Mouse (Mus musculus): Measurements from ENCODE around the gene 7530416G11Rik. TPM values are rescaled to one million over a fixed set of nuclear protein-coding genes. Genes with fewer than 3 reads are reported as not detected.

7530416G11Rik gene
- polyA plus RNA-seq, 1 experiment from 2014 or later, result not detected

DNA sequence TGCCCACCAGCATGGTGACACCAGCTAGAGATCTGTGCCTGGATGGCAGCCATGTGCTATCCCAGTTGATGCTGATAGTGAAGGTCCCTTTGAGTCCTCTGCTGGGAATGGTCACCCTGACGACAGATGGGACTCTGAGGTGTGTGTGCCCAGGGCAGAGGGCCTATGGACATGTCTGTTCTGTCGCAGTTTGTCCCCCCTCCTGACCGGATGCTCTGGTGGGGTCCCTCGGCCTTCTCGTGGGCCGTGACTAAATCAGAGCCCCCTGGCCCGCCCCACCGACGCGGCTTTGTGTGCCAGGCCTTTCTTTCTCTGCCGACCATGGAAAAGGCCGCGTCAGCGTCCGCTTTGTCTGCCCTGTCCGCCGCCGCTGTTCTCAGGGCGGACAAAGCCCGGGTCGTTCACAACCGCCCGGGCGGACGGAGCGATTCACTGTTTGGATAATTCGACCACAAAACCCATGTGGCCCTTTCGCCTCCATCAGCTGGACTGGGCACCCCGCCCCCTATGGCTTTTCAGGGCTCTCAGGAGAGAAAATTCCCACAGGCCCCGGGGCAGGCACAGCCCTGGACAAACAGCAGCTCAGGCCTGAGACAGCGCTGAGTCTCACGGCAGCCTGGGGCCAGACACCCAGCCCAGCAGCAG lies 4.5 kb upstream of the 7530416G11Rik start:
- Histone ChIP-seq H3K36me3 (ENCODE audit: poor library complexity, severe bottlenecking) (no peaks in the 10 kb centered on the region), H3K4me1 (peaks cover 35% of the 10 kb centered on the region), H3K9me3 (replicated peaks) (no peaks in the 10 kb centered on the region), H3K27ac (peak overlapping the region; percentile 75), H3K27me3 (no peaks in the 10 kb centered on the region), H3K4me3 (no peak overlapping the region), H3K4me2 (peak overlapping the region; percentile 6; the same call in 1 of the 2 replicates), H3K9ac (0 out of 2 replicates have a peak overlapping the region, but pooled peaks have one; percentile 27)
- ATAC-seq, result peak; percentile 31; the same call in 1 of the 2 replicates
- WGBS, result 7% methylated on average over 32 of the region's 32 CpGs

DNA sequence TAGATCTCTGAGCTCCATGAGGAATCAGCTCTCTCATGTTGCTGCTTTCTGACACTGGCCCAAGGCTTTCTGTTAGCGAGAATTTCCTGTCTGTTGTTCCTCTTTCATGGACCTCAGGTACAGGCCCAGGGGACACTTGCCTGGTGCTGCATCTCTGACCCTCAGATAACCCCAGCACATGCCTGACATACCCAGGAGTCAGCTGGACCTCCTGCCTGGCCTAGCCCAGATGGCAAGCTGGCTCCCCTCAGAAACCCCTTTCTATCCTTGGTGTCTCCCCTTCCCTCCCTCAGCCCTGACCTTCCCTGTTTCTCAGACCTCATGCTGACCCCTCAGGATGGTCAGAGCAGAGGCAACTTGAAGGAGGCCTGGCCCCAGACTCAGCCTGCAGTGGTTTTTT lies 3.7 kb upstream of the 7530416G11Rik start:
- Histone ChIP-seq H3K27me3 (no peaks in the 10 kb centered on the region), H3K4me2 (no peak overlapping the region), H3K36me3 (ENCODE audit: poor library complexity, severe bottlenecking) (no peaks in the 10 kb centered on the region), H3K9ac (no peak overlapping the region), H3K4me1 (peaks cover 35% of the 10 kb centered on the region), H3K27ac (peak overlapping the region; percentile 75; the same call in 1 of the 2 replicates), H3K4me3 (no peak overlapping the region), H3K9me3 (replicated peaks) (no peaks in the 10 kb centered on the region)
- no peak for ATAC-seq
- WGBS, result 58% methylated on average over 1 of the region's 1 CpGs

DNA sequence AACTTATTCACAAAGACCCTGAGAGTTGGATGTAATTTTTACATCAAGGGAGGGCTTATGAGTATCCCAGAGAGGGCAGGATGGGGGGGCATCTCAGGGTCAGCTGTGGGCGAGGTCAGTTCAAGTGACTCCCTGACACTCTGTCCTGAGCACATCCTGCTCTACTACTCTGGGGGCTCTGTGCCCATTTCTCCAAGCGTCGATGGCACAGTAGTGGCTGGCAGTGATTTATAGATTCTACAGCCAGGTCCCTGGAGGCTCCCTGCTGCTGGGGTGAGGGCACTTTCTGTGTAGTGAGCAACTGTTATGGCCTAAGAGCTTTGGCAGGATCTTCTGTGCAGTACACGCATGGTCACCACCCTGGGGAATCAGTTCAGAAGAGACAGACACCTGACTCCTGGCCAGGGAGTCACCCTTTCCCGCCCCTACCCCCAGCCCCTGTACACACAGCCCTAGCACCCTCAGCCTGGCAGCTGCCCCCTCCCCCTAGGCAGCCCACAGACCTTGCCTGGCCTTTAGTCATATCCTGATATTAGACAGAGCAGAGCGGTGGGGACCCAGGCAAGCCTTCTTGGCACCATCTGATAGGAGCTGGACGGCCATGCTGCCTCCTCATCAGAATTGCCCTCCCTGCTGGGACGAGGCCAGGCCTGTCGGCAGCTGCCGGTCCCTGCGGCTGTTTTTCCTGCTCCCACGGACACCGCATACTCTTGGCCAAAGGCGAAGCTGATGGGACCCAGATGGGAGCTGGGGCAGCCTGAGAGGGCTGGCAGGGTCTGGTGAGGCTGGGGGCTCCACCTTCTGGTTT lies 2.3 kb upstream of the 7530416G11Rik start:
- Histone ChIP-seq H3K36me3 (ENCODE audit: poor library complexity, severe bottlenecking) (no peaks in the 10 kb centered on the region), H3K27me3 (no peaks in the 10 kb centered on the region), H3K4me2 (no peak overlapping the region), H3K9me3 (replicated peaks) (no peaks in the 10 kb centered on the region), H3K4me3 (no peak overlapping the region), H3K27ac (peak overlapping the region; percentile 44; the same call in 1 of the 2 replicates), H3K4me1 (peaks cover 36% of the 10 kb centered on the region), H3K9ac (no peak overlapping the region)
- peak; percentile 60 for ATAC-seq
- WGBS, result 63% methylated on average over 14 of the region's 14 CpGs

DNA sequence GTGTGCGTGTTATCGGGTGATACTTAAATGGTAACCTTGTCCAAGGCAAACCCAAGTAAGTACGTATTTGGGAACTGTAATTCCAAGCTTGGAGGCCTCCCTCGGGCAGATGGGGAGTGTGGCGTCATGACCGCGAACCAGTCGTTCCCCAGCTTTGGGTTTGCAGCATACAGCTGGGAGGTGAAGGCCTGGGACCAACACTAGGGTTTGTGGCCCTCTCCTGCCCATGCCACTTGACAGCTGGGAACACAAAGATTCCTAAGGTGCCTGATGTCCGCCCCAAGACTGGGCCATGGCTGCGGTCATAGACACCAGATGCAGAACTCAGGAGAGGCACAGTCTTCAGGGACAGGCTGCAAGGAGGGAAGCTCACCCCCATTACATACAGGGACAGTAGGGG lies 2.8 kb downstream of the 7530416G11Rik start:
- no peak overlapping the region for H3K27ac ChIP-seq
- H3K4me1 ChIP-seq, result peaks cover 39% of the 10 kb centered on the region
- no peak overlapping the region for H3K4me3 ChIP-seq
- no peak for ATAC-seq
- H3K9me3 ChIP-seq (replicated peaks), result no peaks in the 10 kb centered on the region
- no peaks in the 10 kb centered on the region for H3K36me3 ChIP-seq (ENCODE audit: poor library complexity, severe bottlenecking)
- no peak overlapping the region for H3K4me2 ChIP-seq
- H3K27me3 ChIP-seq, result no peaks in the 10 kb centered on the region
- no peak overlapping the region for H3K9ac ChIP-seq
- WGBS, result 81% methylated on average over 10 of the region's 10 CpGs

DNA sequence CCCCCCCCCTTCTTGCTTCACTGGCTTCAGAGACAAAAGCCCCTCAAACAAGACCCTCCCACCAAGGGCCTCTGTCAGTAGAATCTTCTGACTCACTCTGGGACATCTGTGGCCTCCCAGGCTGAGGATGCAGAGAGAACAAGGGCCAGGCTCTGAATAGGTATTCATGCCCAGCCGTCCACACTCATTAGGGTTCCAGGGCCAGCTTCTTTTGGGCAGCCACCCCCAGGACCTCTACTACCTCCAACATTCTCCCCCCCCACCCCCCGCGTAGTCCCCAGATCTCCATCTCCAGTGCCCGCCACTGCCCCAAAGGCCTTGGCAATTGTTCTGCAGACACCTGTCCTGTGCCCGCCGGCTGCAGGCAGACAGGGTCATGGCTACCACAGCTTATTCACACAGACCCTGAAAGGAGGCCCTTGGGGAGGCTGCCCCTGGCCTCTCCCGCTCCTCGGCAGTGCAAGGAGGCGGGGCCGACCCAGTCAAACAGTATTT lies 5.0 kb downstream of the 7530416G11Rik start:
- peaks cover 58% of the 10 kb centered on the region for H3K4me1 ChIP-seq
- 2% methylated on average over 10 of the region's 10 CpGs for WGBS
- ATAC-seq, result peak; percentile 63

DNA sequence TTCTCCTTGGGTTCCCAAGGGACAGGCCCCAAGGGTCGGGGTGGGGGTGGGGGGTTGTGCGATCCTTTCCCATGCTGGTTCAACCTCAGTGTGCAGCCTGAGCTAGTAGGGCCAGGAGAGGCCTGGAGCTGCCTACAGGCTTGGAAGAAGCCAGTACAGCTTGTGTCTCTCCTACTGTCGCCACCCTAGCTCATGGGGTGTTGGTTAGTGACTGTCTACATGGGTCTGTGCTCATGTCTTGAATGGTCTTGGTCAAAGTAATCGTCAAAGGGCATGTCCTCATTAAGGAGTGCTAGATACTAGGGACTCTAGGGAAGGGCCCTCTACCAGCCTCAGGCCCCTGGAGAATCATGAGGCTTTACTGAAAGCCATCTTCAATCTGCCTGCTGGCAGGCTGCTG lies 5.5 kb downstream of the 7530416G11Rik start:
- no peak overlapping the region for H3K4me2 ChIP-seq
- H3K4me1 ChIP-seq, result peaks cover 58% of the 10 kb centered on the region
- H3K27me3 ChIP-seq, result no peaks in the 10 kb centered on the region
- ATAC-seq, result no peak; the same call in 1 of the 2 replicates
- no peak overlapping the region for H3K4me3 ChIP-seq
- 66% methylated on average over 4 of the region's 4 CpGs for WGBS
- H3K9ac ChIP-seq, result no peak overlapping the region
- H3K9me3 ChIP-seq (replicated peaks), result no peaks in the 10 kb centered on the region
- no peaks in the 10 kb centered on the region for H3K36me3 ChIP-seq (ENCODE audit: poor library complexity, severe bottlenecking)
- H3K27ac ChIP-seq, result peak overlapping the region; percentile 72

More for the DNA sequence above, 5.0 kb downstream of the 7530416G11Rik start:
- Histone ChIP-seq H3K4me3 (no peak overlapping the region), H3K36me3 (ENCODE audit: poor library complexity, severe bottlenecking) (no peaks in the 10 kb centered on the region), H3K4me2 (peak overlapping the region; percentile 27), H3K9me3 (replicated peaks) (no peaks in the 10 kb centered on the region), H3K27me3 (no peaks in the 10 kb centered on the region), H3K27ac (peak overlapping the region; percentile 72), H3K9ac (no peak overlapping the region)

DNA sequence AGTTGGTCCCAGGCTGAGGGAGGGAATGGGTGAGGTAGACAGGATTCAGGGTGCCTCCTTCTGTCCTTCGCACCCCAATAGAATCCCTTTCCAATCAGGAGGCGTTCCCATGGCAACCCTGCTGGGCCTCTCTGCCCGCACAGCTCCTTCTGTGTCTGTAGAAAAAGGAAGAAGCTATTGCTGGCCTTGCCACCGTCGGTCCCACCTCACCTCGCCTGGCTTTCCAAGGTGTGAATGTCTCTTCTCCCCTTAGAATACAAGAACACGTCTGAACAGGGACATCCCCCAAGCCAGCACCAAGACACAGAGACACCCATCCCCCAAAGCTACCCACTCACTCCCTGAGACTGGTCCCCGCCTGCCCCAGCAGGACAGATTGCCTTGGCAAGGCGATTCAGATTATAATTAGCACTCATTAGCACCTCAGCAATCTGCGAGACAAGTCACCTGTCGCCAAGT lies 8.8 kb downstream of the 7530416G11Rik start:
- WGBS, result 3% methylated on average over 11 of the region's 11 CpGs
- ATAC-seq, result peak; percentile 91
- H3K4me3 ChIP-seq, result no peak overlapping the region
- H3K9ac ChIP-seq, result no peak overlapping the region
- peaks cover 74% of the 10 kb centered on the region for H3K4me1 ChIP-seq
- H3K27me3 ChIP-seq, result no peaks in the 10 kb centered on the region
- H3K9me3 ChIP-seq (replicated peaks), result no peaks in the 10 kb centered on the region
- H3K27ac ChIP-seq, result peak overlapping the region; percentile 91
- H3K4me2 ChIP-seq, result peak overlapping the region; percentile 21
- H3K36me3 ChIP-seq (ENCODE audit: poor library complexity, severe bottlenecking), result no peaks in the 10 kb centered on the region

DNA sequence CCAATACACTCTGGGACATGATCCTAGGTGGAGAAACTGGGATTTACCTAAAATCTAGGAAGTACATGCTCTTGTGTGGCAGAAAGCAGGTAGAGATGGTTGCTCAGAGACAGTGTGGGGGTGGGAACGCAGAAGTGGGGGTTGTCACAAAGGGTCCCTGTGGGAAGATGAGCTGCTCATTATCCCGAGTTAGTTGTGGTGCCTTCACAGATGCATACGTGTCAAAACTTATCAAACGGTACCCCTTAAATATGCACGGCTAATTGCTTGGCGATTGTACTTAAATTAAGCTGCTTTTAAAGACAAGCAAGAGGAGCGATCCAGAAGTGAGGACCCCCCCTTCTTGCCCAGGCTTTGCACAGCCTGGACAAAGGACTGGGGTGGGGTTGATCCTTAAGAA lies 13.3 kb downstream of the 7530416G11Rik start:
- peak overlapping the region; percentile 21 for H3K4me2 ChIP-seq
- no peaks in the 10 kb centered on the region for H3K9me3 ChIP-seq (replicated peaks)
- WGBS, result 35% methylated on average over 7 of the region's 7 CpGs
- no peaks in the 10 kb centered on the region for H3K27me3 ChIP-seq
- peak; percentile 46 for ATAC-seq
- H3K27ac ChIP-seq, result peak overlapping the region; percentile 88
- peaks cover 52% of the 10 kb centered on the region for H3K4me1 ChIP-seq
- no peak overlapping the region for H3K4me3 ChIP-seq
- H3K36me3 ChIP-seq (ENCODE audit: poor library complexity, severe bottlenecking), result no peaks in the 10 kb centered on the region
- no peak overlapping the region; the same call in 1 of the 2 replicates for H3K9ac ChIP-seq

DNA sequence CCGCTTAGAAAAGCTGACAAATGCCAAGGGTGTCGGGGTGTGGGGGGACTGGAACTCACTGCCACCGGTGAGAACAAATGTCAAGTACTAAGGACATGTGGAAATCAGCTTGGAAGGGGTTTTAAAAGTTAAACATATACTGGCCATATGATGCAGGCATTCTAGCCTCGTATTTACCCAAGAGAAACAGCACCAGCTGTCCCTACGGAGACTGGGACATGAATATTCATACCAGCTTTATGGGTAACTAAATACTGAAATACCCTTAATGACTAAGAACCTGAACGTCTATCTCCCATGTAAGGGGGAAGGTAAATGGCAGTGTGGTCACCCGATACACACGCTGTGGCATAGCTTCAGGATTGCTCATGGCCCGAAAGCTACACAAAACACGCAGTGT lies 14.1 kb downstream of the 7530416G11Rik start:
- peaks cover 43% of the 10 kb centered on the region for H3K4me1 ChIP-seq

DNA sequence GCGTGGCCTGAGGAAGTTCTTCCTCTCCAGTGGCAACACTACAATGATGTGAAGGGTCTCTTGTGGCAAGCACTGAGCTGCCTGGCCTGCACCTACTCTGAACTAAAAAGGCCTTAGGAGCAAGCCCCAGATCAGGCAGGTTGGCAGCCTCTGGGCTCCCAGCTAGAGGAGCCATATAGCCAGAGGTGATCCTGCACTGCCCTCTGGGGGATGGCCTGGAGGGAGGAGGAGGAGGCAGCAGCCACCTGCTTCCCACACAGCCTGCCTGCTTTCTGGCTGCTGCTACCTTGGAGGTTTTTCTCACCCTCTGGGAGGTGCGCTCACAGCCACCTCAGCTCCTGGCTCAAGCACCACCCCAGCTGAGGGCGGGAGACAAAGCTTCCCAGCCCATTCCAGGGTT lies 22.4 kb downstream of the 7530416G11Rik start:
- 29% methylated on average over 3 of the region's 3 CpGs for WGBS
- H3K4me2 ChIP-seq, result no peak overlapping the region
- no peak; the same call in 1 of the 2 replicates for ATAC-seq

More for the DNA sequence above, 14.1 kb downstream of the 7530416G11Rik start:
- Histone ChIP-seq H3K9me3 (replicated peaks) (no peaks in the 10 kb centered on the region), H3K4me3 (no peak overlapping the region), H3K9ac (no peak overlapping the region), H3K4me2 (no peak overlapping the region), H3K27me3 (no peaks in the 10 kb centered on the region), H3K36me3 (ENCODE audit: poor library complexity, severe bottlenecking) (no peaks in the 10 kb centered on the region), H3K27ac (peak overlapping the region; percentile 88)
- 69% methylated on average over 10 of the region's 10 CpGs for WGBS
- ATAC-seq, result no peak

DNA sequence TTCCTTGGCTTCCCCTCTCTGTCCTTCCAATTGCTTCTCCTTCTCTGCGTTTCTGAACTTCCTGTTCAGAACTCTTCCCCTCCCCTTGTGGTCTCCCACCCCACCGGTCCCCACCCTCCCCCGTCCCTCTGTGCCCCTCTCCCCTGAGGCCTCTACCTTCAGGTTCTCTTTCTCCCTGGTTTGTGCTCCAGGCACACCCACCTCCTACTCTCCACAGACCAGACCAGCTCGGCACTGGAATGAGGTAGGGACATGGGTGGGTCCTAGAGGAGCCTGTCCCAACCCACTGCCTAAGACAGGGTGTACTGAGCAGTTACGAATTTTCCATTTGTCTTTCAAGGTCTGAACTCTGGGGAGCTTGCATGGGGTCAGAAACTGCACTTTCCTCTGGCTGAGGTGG lies 23.1 kb downstream of the 7530416G11Rik start:
- ATAC-seq, result no peak
- Histone ChIP-seq H3K27me3 (peaks cover 3% of the 10 kb centered on the region; the same call in 1 of the 2 replicates), H3K27ac (peak overlapping the region; percentile 44; the same call in 1 of the 2 replicates), H3K9ac (no peak overlapping the region), H3K4me1 (peaks cover 29% of the 10 kb centered on the region), H3K4me3 (no peak overlapping the region), H3K9me3 (replicated peaks) (peaks cover 4% of the 10 kb centered on the region; the same call in 1 of the 2 replicates), H3K4me2 (no peak overlapping the region), H3K36me3 (ENCODE audit: poor library complexity, severe bottlenecking) (no peaks in the 10 kb centered on the region)
- WGBS, result 61% methylated on average over 5 of the region's 5 CpGs

More for the DNA sequence above, 22.4 kb downstream of the 7530416G11Rik start:
- 0 out of 2 replicates have a peak overlapping the region, but pooled peaks have one; percentile 18 for H3K9ac ChIP-seq
- H3K36me3 ChIP-seq (ENCODE audit: poor library complexity, severe bottlenecking), result no peaks in the 10 kb centered on the region
- no peak overlapping the region for H3K4me3 ChIP-seq
- H3K27ac ChIP-seq, result peak overlapping the region; percentile 44
- H3K9me3 ChIP-seq (replicated peaks), result peaks cover 4% of the 10 kb centered on the region; the same call in 1 of the 2 replicates
- H3K4me1 ChIP-seq, result peaks cover 26% of the 10 kb centered on the region
- peaks cover 3% of the 10 kb centered on the region; the same call in 1 of the 2 replicates for H3K27me3 ChIP-seq

DNA sequence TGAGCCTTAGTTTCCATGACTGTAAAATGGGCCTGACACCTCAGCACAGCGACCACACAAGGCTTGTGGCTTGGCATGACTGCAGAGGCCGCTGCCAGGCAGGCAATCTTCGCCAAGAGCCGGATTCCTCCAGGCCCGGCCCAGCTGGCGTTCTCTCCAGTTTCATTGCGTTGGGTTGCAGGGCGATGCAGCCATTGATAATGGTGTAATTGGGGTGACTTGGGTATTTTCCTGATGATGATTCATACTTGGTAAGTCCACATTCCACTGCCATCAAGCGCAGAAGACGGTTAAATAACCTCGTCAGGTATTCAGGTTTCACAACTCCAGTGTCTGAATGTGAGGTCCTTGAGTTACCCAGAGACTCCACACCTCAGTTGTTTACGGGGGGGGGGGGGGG lies 23.7 kb downstream of the 7530416G11Rik start:
- no peak overlapping the region for H3K9ac ChIP-seq
- H3K36me3 ChIP-seq (ENCODE audit: poor library complexity, severe bottlenecking), result no peaks in the 10 kb centered on the region
- no peak overlapping the region for H3K27ac ChIP-seq
- WGBS, result 69% methylated on average over 12 of the region's 12 CpGs
- peaks cover 4% of the 10 kb centered on the region; the same call in 1 of the 2 replicates for H3K9me3 ChIP-seq (replicated peaks)
- ATAC-seq, result no peak
- no peak overlapping the region for H3K4me2 ChIP-seq
- H3K4me3 ChIP-seq, result no peak overlapping the region
- H3K27me3 ChIP-seq, result peaks cover 3% of the 10 kb centered on the region; the same call in 1 of the 2 replicates
- H3K4me1 ChIP-seq, result peaks cover 34% of the 10 kb centered on the region

Data from forebrain, embryonic 13.5 days (tissue).